Mouse (Mus musculus) right cerebral cortex, postnatal 25 days (tissue): Measurements from ENCODE around the gene Coa4.

Experiments used
- DNase-seq: peaks from one replicate; pipeline ENCODE4 v3.0.0; 2022

Coa4 gene

DNA sequence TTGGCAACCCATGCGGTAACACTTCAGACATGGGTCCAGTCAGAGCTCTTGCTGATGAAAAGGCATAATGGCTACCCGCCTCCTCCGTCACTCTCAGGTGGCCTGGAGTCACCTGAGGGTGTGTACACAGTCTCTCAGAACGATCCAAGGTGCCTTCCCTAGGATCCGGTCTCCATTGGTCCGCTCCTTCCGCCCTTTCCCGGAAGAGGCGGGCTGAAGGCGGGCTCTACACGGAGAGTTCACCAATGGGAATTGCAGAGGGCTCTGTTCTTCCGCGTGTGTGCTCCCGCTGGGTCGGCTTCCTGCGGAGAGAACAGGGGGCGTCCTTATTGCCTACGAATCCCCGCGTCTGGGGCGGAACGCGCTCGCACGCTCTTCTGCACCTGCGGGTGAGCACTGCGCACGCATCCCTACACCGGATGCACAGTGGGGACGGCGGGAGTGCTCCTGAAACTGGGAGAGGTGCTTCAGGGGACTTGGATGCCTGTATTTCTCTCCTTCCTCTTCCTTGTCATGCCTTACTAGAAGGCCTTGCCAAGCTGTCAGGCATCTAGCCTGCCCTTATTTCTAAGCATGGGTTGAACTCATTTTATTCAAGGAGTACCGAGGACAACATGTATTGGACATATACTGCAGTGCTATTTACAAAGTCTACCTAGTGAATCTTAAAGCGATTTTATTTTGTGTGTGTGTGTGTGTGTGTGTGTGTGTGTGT is at the start of gene Coa4:
Gene Coa4, plus strand, starts transcription at position 268 of the 715 bp plus-strand sequence.
- DNase-seq = peak; percentile 88

DNA sequence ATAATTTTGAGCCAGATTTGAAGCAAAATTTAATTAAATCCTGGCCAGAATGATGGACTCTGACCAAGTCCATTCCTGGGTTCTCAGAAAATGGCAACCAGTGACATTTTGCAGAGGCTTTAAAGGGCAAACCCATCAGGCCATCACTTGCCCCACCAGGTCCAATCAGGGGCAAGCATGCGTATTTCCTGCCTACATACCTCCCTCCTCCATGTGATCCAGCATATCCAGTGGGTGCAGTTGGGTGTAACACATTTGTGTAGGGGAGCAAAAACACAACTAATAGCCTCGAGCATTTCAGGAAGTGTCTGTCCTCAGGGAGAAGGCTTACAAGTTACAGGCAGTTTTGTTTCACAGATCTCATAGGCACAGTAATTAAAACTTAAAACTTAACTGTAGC is 49.6 kb upstream of the Coa4 start:
- no peak for DNase-seq

DNA sequence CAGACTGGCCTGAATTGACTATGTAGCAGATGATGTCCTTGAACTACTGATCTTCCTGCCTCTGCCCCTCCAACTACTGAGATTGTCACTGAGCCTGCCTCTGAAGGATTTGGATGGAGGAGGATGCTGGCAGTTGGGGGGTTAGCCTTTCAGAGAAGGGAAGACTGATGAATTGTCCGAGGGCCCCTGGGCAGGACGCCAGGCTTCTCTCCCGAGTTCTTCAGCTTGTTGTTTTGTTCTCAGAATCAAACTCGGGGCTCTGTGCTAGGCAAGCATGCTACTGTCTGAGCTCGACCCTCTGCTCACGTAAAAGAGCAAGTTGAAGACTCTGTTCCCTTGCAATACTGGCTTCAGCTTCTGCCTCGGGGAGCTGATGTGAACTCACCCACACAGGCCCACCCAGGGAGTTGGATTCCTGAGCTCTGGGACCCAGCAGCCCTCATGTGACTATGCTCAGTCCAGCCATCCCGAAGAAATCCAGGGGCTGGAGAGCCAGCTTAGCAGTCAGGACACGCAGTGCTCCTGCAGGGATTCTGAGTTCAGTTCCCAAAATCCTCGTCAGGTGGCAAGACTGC is 48.3 kb upstream of the Coa4 start:
- DNase-seq = no peak

DNA sequence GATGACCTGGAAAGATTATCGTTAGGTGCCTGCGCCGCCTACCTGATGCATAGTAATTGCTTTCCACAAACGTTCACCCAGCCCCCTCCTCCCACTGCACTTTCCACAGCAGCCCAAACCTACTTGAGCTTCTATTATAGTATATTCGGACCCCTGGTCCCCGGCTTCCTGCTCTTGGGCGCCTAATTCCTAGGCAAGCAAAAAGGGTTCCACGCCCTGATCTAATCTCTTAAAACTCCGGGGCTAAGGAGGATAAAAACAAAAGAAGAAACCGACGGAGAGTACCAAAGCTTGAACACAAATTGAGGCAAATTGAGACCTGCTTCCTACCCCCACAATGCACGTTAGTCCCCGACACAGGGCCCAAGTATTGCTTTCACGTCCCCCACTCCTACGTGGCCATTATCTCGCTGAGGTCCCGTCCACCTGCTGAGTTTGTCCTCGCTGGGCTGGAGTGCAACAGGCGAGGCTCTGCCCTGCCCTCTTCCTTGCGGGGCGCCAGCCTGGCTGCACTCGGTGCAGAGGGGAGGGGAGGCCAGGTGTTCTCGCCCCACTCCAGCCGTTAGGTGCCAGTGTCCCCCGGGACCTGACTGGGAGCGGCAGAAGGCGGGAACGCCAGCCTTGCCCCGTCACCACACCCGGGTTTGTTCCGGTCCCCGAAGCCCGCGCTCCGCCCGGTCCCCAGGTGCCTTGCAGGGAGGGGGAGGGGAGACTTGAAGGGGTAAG is 44.3 kb upstream of the Coa4 start:
- no peak for DNase-seq

DNA sequence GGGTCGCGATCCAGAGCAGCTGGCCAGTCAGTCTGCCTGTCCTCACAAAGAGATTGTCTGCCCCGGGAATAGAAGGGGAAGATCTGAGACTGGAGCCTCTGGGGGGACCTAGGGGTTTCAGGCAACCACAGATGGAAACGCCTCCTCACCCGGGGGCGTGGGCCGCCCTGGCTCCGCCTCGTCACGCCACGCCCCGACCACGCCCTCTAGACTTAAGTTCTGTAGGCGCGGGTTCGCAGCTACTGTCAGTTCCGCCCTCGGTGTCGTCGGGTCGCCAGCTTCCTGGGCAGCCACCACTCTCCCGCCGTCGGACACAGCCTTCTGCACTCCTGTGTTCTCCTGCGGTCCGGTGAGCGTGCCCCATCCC is 43.8 kb upstream of the Coa4 start, which contains the start of gene Ucp2:
Gene Ucp2, plus strand, starts transcription at position 221 of the 367 bp plus-strand sequence.
- DNase-seq = peak; percentile 48

DNA sequence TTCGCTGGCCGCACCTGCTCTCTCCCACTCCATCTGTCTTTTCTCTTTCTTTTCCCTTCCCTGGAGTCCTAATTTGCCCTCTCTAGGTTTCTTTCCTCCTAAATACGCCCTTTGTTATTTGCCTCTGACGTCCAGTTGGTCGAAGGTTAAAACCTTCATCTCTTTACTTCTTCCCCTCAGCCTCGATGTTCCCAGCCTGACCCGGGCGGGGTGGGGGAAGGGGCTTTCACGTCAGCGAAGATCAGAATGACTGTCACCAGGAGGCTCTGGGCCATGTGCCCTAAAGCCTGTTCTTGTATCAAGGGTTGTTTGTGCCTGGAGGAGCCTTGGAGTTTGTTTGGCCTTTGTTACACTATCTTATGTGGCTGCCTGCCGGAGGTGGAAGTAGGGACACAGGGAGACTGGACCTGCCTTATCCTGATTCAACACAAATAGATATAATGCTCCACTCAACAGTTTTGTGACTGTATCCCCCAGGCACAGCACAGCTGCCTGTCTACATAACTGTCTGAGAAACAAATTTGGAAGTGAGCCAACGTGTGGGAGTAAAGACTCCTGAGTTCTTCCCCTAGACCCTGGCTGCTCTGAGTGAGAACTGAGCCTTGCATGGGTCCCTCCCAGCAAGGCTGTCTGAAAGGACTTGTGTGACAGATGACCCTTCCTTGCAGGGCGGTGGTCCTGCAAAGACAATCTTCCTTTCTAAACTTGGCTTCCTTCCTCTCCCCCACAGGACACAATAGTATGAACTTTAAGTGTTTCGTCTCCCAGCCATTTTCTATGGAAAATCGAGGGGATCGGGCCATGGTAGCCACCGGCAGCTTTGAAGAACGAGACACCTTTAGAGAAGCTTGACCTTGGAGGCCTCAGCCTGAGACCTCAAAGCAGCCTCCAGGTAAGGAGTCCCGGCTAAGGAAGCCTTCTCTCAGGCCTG is 43.1 kb upstream of the Coa4 start:
- DNase-seq = no peak

DNA sequence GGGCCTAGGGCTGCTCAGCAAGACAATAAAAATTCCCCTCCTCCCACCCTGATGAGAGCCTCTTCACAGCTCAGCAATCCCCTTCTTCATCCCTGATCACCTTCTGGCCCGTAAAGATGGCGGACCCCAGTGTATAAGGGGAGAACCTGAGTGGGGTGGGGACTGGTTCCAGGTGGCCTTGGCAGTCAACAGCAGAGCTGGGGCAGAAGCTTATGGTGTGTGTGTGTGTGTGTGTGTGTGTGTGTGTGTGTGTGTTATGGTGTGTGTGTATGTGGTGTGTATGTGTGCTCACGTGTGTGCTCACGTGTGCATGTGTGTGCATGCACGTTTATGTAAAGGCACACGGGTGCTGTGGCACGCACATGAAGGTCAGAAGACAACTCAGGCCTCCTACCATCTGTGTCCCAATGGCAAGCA is 42.4 kb upstream of the Coa4 start:
- DNase-seq = no peak

DNA sequence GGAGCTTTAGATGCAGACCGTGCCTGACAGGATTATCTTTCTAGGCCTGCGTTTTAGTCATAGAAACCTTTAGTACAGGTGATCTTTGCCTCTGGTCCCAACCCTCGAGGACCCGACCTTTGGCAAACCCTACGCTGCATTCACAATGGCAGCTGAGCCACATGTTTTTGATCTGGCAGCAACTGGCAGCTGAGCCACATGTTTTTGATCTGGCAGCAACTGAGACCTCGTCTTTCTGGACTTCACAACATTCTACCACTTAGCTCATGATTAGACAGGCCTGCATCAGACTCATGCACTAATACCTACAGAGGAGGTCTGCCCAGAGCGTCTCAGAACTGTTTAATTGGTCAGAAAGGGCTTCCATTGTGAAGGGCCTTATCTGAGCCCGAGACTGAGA is 41.8 kb upstream of the Coa4 start:
- no peak for DNase-seq

DNA sequence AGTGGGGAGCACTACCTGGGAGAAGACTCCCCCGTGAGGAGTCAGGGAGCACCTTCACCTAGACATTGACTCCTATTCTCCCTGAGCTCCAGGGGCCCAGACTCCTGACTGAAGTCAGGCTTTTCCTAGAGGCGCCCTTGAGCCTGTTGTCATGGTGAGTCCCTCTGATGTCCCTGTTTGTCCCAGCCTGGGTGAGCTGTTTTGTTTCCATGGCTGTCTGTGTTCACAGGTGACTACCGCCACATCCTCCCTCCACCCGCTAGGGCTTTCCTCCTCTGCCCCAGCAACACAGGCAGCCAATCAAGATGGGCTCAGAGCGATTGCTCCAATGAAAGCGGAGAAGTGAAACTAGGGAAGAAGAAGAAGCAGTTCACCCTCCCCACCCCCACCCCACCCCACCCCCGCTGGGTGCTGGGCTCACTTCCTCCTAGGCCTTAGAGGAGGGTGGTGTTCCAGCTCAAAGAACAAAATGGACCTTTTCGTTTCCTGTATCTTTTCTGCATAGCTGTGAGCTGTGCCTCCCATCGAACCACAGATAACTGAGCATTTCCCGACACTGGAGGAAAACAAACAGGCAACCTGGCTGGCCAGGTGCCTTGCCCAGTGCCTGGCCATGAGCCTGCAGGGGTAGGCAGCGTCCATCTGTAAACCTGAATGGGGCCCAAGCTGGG is 41.2 kb upstream of the Coa4 start:
- DNase-seq = peak; percentile 75

DNA sequence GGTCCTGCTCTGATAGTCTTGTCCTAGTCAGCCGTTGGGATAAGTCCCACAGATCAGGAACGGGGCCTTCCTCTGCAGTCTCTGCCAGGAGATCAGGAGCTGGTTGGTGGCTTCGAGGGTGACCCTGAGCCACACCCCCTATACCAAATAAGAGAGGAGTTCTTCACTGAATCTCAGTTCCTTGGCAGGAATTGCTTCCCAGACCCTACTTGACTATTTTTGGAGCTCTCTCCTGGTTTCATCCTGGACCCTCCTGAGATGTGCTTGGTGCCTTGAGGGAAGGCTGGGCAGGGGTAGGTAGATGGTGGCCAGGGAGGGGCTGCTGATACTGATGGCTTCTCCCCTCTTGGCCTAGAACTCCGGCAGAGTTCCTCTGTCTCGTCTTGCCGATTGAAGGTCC is 40.5 kb upstream of the Coa4 start:
- no peak for DNase-seq

DNA sequence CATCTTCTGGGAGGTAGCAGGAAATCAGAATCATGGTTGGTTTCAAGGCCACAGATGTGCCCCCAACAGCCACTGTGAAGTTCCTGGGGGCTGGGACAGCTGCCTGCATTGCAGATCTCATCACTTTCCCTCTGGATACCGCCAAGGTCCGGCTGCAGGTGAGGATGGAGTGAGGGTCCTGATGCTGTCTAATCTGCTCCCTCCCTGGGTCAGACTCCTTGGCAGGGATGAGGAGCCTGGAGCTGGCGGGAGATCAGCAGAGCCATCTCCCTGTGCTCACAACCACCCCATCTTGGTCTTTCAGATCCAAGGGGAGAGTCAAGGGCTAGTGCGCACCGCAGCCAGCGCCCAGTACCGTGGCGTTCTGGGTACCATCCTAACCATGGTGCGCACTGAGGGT is 40.1 kb upstream of the Coa4 start:
- DNase-seq = no peak

DNA sequence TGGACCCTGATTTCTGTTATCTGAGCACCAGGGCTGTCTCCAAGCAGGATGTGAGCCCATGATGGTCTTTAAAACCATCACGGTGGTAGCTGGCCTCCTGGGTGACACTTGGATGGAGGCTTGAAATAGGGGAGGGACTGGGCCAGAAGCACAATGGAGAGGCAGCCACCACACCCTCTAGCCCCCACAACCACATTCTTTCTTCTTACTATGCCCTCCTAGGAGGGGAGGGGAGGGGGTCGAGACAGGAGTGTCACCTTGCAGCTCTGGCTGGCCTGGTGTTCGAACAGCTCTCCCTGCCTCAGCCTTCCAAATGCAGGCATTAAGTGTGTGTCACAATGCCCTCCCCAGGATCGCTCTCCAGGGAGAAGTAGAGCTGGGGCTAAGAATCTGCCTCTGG is 39.5 kb upstream of the Coa4 start:
- no peak for DNase-seq

DNA sequence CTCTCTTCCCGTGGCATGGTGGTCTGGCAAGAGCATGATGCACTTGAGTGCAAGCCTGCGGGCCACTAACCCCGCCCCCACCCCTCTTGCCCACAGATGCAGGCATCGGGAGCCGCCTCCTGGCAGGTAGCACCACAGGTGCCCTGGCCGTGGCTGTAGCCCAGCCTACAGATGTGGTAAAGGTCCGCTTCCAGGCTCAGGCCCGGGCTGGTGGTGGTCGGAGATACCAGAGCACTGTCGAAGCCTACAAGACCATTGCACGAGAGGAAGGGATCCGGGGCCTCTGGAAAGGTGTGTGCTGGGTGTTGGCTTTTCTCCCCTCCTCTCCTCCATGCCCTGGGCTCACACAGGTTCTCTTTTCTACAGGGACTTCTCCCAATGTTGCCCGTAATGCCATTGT is 38.9 kb upstream of the Coa4 start:
- no peak for DNase-seq

DNA sequence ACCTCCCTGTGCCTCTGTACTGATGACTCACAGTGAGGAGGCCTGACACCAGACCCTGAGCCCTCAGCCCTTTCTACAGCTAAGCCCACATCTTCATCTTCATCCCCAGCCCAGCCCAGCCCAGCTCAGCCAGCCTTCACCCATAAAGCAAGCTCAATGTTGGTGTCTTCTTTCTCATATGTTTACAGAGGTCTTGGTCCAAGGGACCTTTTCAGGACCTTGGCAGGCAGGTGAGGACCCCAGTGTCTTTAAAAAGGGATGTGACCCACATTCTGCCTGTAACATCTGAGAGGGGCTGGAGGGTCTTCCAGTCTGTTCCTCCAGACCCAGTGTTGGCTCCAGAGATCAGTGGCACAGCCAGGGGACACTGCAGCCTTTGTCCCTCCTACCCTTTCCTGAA is 37.4 kb upstream of the Coa4 start:
- DNase-seq = no peak

DNA sequence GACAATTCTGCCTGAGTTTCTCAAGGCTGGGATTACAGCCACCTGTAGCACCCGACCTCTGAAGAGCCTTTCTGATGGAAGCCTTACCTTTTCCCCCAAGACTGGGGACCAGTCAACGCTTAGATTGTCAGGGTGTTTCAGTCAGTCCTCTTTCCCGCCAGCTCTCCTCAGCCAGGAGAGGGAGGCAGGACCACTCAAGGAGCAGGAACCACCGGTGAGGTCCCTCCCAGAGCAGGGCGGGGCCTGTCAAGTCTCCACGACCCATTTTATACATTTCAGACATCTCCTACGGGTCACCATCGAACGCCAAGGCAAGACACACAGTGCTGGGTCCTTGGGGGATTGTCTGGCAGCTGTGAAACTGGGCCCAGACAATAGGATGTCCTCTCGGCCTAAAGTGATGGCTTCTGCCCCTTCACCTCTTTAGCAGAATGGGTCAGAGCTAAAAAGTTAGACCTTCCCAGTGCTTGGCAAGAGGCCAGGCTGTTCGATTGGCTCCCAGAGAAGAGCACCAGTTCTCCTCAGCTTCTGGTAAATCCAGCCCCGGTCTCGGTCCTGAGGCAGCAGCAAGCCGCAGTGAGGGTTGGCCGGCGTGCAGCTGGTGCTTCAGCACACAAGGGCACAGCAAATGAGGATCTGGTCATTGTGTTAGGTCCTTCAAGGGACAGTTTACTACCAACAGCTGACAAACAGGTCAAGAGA is 36.4 kb upstream of the Coa4 start:
- no peak for DNase-seq

DNA sequence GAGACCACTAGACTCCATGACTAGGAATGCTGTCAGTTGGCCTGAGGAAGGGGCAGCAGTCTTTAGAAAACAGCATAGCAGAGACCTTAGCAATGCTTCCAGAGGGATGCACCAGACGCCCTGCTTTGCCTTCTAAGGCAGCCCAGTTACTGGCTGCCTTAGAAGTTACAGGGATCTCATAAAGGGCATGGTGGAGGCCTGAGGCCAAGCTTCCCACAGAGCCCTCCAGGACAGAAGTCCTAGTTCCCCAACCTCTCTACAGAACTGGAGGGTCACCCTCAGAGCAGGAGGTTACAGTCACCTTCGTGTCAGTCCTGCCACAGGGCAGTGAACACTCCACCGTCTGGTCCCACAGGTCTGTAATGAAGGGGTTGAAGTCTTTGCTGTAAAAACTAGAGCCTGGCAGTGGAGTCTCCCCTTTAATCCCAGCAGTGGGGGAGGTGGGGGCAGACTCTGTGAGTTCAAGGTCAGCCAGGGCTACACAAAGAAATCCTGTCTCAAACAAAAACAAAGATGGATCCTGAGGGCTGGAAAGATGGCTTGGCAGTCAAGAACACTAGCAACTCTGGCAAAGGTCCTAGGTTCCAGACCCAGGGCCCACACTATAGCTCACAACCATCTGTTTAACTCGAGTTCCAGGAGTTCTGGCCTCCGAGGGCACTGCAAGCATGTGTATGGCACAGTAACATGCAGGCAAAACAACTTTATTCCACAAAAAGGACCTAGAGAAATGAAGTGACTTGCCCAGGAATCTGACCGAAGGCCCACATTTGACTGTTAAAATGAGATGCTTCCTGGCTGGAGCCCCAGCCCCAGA is 35.6 kb upstream of the Coa4 start:
- DNase-seq = no peak

DNA sequence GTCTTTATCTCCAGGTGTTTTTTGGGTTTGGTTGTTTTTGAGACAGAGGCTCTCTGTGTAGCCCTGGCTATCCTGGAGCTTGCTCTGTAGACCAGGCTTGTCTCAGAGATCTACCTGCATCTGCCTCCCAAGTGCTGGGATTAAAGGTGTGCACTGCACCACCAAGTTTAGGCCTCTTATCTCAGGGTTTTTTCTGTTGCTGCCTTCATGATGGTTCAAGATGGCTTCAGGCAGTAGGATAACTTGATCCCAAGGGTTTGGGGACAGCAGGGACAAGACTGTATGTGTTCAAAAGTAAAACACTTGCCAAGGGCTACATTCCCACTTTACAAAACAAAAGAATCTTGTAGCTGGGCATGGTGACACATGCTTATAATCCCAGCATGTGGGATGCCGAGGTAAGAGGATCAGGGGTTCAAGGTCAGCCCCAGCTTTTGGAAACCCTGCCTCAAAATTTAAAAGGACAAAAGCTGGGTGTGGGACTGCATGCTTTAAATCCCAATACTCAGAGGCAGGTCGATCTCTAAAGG is 35.0 kb upstream of the Coa4 start:
- no peak for DNase-seq

DNA sequence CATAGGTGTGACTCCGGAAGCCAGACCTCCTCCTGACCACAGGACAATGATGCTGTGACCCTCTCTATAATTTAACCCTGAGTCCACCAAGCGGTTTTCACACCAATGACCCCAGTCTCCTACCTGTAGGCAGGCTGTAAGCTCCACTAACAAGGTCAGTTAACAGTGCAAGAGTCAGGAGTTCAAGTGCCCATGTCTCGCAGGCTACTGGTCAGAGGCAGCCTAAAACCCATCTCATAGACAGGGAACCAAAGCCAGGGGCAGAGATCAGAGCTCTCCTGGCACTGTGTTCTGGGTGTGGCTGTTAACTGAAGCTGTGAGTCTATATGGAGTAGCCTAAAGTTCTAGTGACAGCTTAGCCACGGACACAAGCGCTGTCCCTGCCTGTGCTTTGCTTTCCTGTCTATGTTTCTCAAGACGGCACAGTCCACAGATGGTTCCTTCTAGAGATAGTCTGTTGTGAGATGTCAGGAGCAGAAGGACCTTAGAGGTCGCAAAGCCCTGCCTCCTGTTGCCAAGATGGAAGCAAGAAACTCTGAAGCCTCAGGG is 34.4 kb upstream of the Coa4 start:
- DNase-seq = no peak

DNA sequence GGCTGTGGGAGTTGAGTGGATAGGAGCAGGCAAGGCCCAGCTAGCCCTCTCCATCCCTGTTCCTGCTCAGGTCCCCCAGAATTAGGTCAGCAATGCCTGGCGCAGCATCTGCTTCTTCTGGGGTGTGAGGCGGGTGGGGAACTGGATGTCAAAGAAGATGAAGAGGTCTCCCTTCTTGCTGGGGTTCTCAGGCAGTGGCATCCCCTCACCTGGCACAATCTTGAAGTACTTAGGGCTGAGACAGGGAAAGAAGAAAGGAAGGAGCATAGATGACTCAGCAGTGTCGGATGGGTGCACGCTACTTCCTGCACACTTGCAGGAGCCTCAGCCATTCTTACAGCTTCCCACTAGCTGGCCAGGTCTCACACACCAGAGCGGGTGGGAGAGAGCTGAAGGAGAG is 33.8 kb upstream of the Coa4 start:
- DNase-seq = no peak

DNA sequence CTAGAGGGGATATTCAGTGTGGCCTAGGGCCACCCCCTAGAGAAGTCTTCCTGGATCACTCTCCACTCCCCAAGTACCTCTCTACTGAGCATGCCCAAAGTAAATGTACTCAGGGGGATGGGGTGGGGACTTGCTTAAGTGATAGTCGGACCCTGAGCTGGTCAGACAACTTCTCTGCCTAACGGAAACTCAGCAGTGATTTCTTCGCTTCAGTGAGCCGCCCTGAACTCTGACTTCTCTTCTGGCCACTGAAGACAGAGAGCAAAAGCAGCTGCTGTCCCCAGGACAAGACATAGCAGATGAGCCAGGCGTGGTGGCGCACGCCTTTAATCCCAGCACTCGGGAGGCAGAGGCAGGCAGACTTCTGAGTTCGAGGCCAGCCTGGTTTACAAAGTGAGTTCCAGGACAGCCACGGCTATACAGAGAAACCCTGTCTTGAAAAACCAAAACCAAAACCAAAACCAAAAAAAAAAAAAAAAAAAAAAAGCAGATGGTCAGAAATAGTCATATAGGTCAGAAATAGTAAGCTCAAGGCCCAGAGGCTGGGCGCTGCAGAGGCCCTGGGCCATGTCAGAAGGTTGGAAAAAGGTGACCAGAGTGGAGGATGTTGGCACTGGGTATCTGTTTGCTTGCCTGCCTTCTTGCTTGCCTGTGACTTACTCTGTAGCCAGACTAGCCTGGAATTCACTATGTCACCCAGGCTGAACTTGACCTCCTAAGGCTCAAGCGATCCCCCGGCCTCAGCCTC is 32.0 kb upstream of the Coa4 start:
- no peak for DNase-seq
